Mouse (Mus musculus): ENCODE measurements around the gene Gm38100. TPM values are rescaled to one million over a fixed set of nuclear protein-coding genes. Genes with fewer than 3 reads are reported as not detected.
A peak's percentile ranks its signal among the peaks of the same experiment; 100 is the strongest.

The Gm38100 gene
- polyA plus RNA-seq, 1 experiment from 2014 or later = not detected

DNA sequence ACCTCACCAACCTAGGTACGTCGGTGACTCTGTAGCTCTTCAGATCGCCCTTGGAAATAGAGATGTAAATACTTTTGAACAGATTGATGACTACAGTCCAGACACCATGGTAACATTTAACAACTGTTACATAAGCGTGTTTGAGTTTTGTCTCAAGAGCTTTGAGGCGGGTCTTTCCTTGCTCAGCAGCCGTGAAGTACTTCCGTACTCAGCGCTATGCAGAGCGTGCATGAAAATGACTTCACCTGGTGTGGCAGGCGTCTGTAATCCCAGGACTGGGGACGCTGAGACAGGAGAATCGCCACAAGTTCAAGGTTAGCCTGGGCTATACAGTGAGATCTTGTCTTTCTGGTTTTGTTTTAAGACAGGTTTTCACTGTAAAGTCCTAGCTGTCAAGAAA lies 26.4 kb upstream of the Gm38100 start:
- peaks cover 9% of the 10 kb centered on the region; the same call in 1 of the 2 replicates for H3K36me3 ChIP-seq (ENCODE audit: insufficient read depth, low read length)
- no peaks in the 10 kb centered on the region for H3K9me3 ChIP-seq (replicated peaks; ENCODE audit: low read length)
- no peak overlapping the region for H3K9ac ChIP-seq (ENCODE audit: low read depth, low read length)
- no peak overlapping the region for H3K4me3 ChIP-seq (replicated peaks; ENCODE audit: low read depth, low read length)
- no peak for TF ChIP-seq CTCF (IDR thresholded peaks at IDR 0.05; ENCODE audit: low read depth)
- no peaks in the 10 kb centered on the region for H3K4me1 ChIP-seq (replicated peaks; ENCODE audit: insufficient read depth, low read length)
- no peaks in the 10 kb centered on the region for H3K27me3 ChIP-seq (ENCODE audit: insufficient read depth, low read length)
- H3K4me2 ChIP-seq (ENCODE audit: low read length) = no peak overlapping the region
- WGBS = 88% methylated on average over 12 of the region's 12 CpGs
- H3K27ac ChIP-seq = no peak overlapping the region
- DNase-seq (ENCODE audit: low spot score) (no peak), ATAC-seq (replicated peaks; ENCODE audit: low FRiP score, low read depth) (no peak)

DNA sequence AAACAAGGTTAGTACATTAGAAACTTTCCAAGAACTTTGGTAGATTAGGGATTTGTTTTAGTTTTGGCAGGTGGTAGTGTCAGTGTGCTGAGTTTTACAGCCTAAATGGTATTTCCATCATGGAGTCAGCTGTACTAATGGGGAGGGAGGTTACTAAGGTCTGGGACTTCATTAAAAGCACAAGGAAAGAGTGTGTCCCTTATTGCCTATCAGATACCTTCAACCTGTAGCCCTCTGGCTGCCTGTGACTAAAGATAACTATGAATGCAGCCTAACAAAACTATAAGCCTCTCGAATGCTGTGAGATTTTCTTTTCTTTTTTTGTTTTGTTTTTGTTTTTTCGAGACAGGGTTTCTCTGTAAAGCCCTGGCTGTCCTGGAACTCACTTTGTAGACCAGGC lies 8.9 kb upstream of the Gm38100 start:
- no peak for ATAC-seq (replicated peaks; ENCODE audit: low FRiP score, low read depth)
- no peaks in the 10 kb centered on the region for H3K4me1 ChIP-seq (replicated peaks; ENCODE audit: insufficient read depth, low read length)
- H3K4me3 ChIP-seq (replicated peaks; ENCODE audit: low read depth, low read length) = no peak overlapping the region
- 0 out of 2 replicates have a peak, but pooled peaks cover 9% of the 10 kb centered on the region for H3K36me3 ChIP-seq (ENCODE audit: insufficient read depth, low read length)
- DNase-seq (ENCODE audit: low spot score) = no peak
- no peaks in the 10 kb centered on the region for H3K9me3 ChIP-seq (replicated peaks; ENCODE audit: low read length)
- no peak overlapping the region for H3K9ac ChIP-seq (ENCODE audit: low read depth, low read length)
- H3K27ac ChIP-seq = no peak overlapping the region
- no peak overlapping the region for H3K4me2 ChIP-seq (ENCODE audit: low read length)
- 95% methylated on average over 2 of the region's 2 CpGs for WGBS
- no peaks in the 10 kb centered on the region for H3K27me3 ChIP-seq (ENCODE audit: insufficient read depth, low read length)
- no peak for TF ChIP-seq CTCF (IDR thresholded peaks at IDR 0.05; ENCODE audit: low read depth)

DNA sequence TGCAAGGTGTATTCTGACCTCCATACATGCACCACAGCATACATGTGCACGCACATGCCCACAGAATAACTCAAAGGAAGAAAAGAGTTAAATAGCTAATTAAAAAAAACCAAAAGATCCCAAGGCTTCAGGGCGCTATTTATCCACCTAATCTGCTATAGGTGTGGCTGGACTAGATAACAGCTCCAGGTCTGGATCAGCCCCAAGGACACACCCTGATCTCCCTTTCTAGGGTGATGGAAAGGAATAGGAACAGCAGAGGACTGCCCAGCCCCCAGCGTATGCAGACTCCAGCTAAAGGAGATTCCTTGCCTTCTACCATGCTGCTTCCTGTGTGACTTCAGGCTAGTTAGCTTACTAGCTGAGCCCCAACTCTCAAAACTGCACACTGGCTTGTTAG lies 8.1 kb upstream of the Gm38100 start:
- 0 out of 2 replicates have a peak, but pooled peaks cover 9% of the 10 kb centered on the region for H3K36me3 ChIP-seq (ENCODE audit: insufficient read depth, low read length)
- H3K9ac ChIP-seq (ENCODE audit: low read depth, low read length) = no peak overlapping the region
- no peaks in the 10 kb centered on the region for H3K4me1 ChIP-seq (replicated peaks; ENCODE audit: insufficient read depth, low read length)
- H3K4me2 ChIP-seq (ENCODE audit: low read length) = no peak overlapping the region
- no peak for ATAC-seq (replicated peaks; ENCODE audit: low FRiP score, low read depth)
- WGBS = 83% methylated on average over 3 of the region's 3 CpGs
- no peak overlapping the region for H3K4me3 ChIP-seq (replicated peaks; ENCODE audit: low read depth, low read length)
- TF ChIP-seq CTCF (IDR thresholded peaks at IDR 0.05; ENCODE audit: low read depth) = no peak
- DNase-seq (ENCODE audit: low spot score) = no peak
- no peaks in the 10 kb centered on the region for H3K9me3 ChIP-seq (replicated peaks; ENCODE audit: low read length)
- no peak overlapping the region for H3K27ac ChIP-seq
- H3K27me3 ChIP-seq (ENCODE audit: insufficient read depth, low read length) = no peaks in the 10 kb centered on the region

DNA sequence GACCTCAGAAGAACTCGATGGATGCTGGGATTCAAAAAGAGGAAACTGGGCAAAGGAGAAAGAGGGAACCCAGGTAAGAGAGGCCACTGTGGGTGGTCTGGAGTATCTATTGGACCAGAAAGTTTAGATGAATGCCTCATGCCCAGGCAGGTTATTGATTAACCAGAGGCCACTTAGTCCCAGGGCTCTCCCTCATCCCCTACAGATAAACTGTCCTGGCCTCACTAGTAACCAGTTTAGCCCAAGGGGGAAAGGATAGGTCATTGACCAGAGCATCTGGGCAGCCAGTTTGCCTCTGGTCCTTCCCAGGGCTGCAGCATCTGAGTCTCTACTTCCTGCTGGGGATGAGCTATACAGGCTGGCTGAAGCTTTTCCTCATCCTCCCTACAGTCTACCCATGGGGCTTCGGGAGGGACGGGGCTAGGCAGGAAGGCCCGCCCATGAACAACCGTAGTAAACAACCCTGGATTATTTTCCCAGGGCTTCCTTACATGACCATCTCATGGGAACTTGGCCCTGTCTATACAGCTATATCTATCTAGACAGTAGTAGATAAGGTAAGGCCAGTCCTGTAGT lies 6.3 kb upstream of the Gm38100 start:
- ATAC-seq (replicated peaks; ENCODE audit: low FRiP score, low read depth) (peak; percentile 31; the same call in 1 of the 2 replicates), DNase-seq (ENCODE audit: low spot score) (peak; percentile 4)
- H3K36me3 ChIP-seq (ENCODE audit: insufficient read depth, low read length) = 0 out of 2 replicates have a peak, but pooled peaks cover 8% of the 10 kb centered on the region
- no peaks in the 10 kb centered on the region for H3K9me3 ChIP-seq (replicated peaks; ENCODE audit: low read length)
- H3K27ac ChIP-seq = no peak overlapping the region
- no peak overlapping the region for H3K4me2 ChIP-seq (ENCODE audit: low read length)
- 64% methylated on average over 5 of the region's 5 CpGs for WGBS
- H3K9ac ChIP-seq (ENCODE audit: low read depth, low read length) = no peak overlapping the region
- H3K27me3 ChIP-seq (ENCODE audit: insufficient read depth, low read length) = no peaks in the 10 kb centered on the region
- no peak for TF ChIP-seq CTCF (IDR thresholded peaks at IDR 0.05; ENCODE audit: low read depth)
- H3K4me1 ChIP-seq (replicated peaks; ENCODE audit: insufficient read depth, low read length) = no peaks in the 10 kb centered on the region
- H3K4me3 ChIP-seq (replicated peaks; ENCODE audit: low read depth, low read length) = no peak overlapping the region

DNA sequence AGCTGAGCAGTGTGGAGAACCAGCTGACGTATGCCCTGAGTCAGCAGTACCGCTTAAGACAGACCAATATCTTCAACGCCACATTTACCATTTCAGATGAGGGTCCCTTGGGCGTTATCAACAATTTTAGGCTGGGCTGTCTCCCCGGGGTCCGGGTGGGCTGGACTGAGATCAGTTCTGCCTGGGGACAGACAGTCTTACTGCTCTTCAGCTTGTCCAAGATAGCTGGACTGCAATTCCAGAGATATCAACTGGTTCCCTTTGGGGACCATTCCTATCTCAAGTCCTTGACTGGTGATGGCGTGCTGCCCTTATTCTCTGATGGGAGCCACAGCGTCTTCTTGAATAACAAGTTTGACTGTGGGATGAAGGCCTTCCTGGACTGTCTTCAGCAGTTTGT lies 962 bp downstream of the Gm38100 start:
- no peaks in the 10 kb centered on the region for H3K4me1 ChIP-seq (replicated peaks; ENCODE audit: insufficient read depth, low read length)
- no peaks in the 10 kb centered on the region for H3K27me3 ChIP-seq (ENCODE audit: insufficient read depth, low read length)
- TF ChIP-seq CTCF (IDR thresholded peaks at IDR 0.05; ENCODE audit: low read depth) = no peak
- no peaks in the 10 kb centered on the region for H3K36me3 ChIP-seq (ENCODE audit: insufficient read depth, low read length)
- H3K4me2 ChIP-seq (ENCODE audit: low read length) = no peak overlapping the region
- 84% methylated on average over 8 of the region's 8 CpGs for WGBS
- H3K9me3 ChIP-seq (replicated peaks; ENCODE audit: low read length) = no peaks in the 10 kb centered on the region
- ATAC-seq (replicated peaks; ENCODE audit: low FRiP score, low read depth) (no peak), DNase-seq (ENCODE audit: low spot score) (no peak)
- no peak overlapping the region for H3K9ac ChIP-seq (ENCODE audit: low read depth, low read length)
- no peak overlapping the region for H3K4me3 ChIP-seq (replicated peaks; ENCODE audit: low read depth, low read length)
- H3K27ac ChIP-seq = no peak overlapping the region

DNA sequence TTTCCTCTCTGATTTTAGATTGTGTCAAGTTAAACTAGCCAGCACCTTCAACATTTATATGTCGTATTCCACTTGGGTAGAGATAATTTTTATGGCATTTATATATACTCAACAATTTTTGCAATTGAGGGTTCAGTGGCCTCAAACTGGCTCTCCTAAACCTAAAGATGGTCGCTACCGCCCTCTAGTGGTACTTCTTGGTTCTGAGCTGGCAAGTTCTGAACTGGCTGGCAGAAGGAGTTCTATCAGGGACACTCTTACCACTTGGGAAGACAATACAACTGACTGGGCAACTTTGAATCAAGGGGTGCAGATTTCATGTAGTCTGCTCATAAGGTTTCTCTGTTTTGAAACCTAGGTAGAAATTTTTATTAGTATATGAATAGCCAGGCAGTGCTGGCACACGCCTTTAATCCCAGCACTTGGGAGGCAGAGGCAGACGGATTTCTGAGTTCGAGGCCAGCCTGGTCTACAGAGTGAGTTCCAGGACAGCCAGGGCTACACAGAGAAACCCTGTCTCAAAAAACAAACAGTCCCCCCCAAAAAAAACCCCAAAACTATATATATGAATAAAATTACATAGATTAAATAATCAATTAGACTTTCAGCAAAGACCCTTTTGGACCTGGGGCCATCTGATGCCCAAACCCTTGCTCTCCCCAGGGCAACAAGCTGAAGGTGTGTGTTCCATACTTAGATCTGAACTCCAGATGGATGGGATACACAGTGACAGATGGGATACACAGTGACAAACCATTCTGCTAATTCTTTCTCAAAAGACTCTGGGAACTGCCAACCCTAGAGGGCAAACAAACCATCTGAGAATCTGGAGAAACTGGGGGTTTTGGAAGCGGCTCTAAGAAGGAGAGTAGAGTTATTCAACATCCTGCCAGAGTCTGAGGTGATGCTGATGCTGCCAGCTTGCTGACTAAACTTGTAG lies 4.0 kb downstream of the Gm38100 start:
- Histone ChIP-seq H3K9ac (ENCODE audit: low read depth, low read length) (no peak overlapping the region), H3K4me2 (ENCODE audit: low read length) (no peak overlapping the region), H3K27ac (no peak overlapping the region), H3K9me3 (replicated peaks; ENCODE audit: low read length) (no peaks in the 10 kb centered on the region), H3K4me1 (replicated peaks; ENCODE audit: insufficient read depth, low read length) (no peaks in the 10 kb centered on the region), H3K4me3 (replicated peaks; ENCODE audit: low read depth, low read length) (no peak overlapping the region), H3K36me3 (ENCODE audit: insufficient read depth, low read length) (no peaks in the 10 kb centered on the region), H3K27me3 (ENCODE audit: insufficient read depth, low read length) (no peaks in the 10 kb centered on the region)
- TF ChIP-seq CTCF (IDR thresholded peaks at IDR 0.05; ENCODE audit: low read depth) = peak; percentile 81
- DNase-seq (ENCODE audit: low spot score) (peak; percentile 74), ATAC-seq (replicated peaks; ENCODE audit: low FRiP score, low read depth) (no peak)
- 53% methylated on average over 7 of the region's 7 CpGs for WGBS

Measured in kidney, postnatal 0 days (tissue).